ENCODE assay signal across 14 mouse cellular contexts in genomic region chr1:150804235-150805099, GRCm38 (mm10).
DNase-seq lines count a peak whose midpoint lies in the region; ATAC-seq and TF ChIP-seq lines count a peak whose summit lies in the region.
"Had no signal": no experiment of that assay in that cellular context is flagged by ENCODE, and none has a peak within 500 bp of the region (broad histone marks: within the 10 kb centered on the region; RNA-seq: fewer than 3 reads in every experiment).

No protein-coding gene starts in this region.

- 0 out of 2 replicates have a peak, but pooled peaks have one; percentile 10 for ATAC-seq in heart, embryonic 16.5 days (replicated peaks; ENCODE audit: extremely low read depth, insufficient read depth, low FRiP score)
- peak; percentile 92 for ATAC-seq in lung, embryonic 14.5 days (ENCODE audit: insufficient read depth)
- peak; percentile 74 for ATAC-seq in embryonic facial prominence, embryonic 14.5 days (ENCODE audit: low read depth)
- no peak for ATAC-seq in inflammation-experienced regulatory T-cells, adult 6 months

- H3K27ac ChIP-seq in heart, embryonic 16.5 days (ENCODE audit: low read length) = no peak overlapping the region
- peak overlapping the region; percentile 48 for H3K27ac ChIP-seq in lung, embryonic 14.5 days (ENCODE audit: low read depth)
- H3K27ac ChIP-seq in embryonic facial prominence, embryonic 14.5 days (replicated peaks; ENCODE audit: low read depth, low read length) = no peak overlapping the region
- H3K27ac ChIP-seq: hindbrain, embryonic 10.5 days; macrophage had no signal

- H3K36me3 ChIP-seq in heart, embryonic 16.5 days (ENCODE audit: control insufficient read depth, insufficient read depth) = peaks cover 15% of the 10 kb centered on the region
- H3K36me3 ChIP-seq in lung, embryonic 14.5 days (ENCODE audit: insufficient read depth) = no peaks in the 10 kb centered on the region
- 0 out of 2 replicates have a peak, but pooled peaks cover 13% of the 10 kb centered on the region for H3K36me3 ChIP-seq in embryonic facial prominence, embryonic 14.5 days (ENCODE audit: control insufficient read depth, insufficient read depth, low read length)
- H3K36me3 ChIP-seq: hindbrain, embryonic 10.5 days had no signal

- no peak for TF ChIP-seq CTCF in lung, embryonic 14.5 days (IDR thresholded peaks at IDR 0.05; ENCODE audit: low read depth)

- peaks cover 3% of the 10 kb centered on the region; the same call in 1 of the 2 replicates for H3K4me1 ChIP-seq in heart, embryonic 16.5 days (ENCODE audit: control insufficient read depth, insufficient read depth, low read length)
- no peaks in the 10 kb centered on the region for H3K4me1 ChIP-seq in lung, embryonic 14.5 days (ENCODE audit: insufficient read depth)
- no peaks in the 10 kb centered on the region for H3K4me1 ChIP-seq in embryonic facial prominence, embryonic 14.5 days (ENCODE audit: control insufficient read depth, insufficient read depth, low read length)
- H3K4me1 ChIP-seq: hindbrain, embryonic 10.5 days had no signal

- DNase-seq in heart, adult 11 months = no peak
- DNase-seq in lung, embryonic 14.5 days = peak; percentile 82
- DNase-seq in lung, postnatal 36 days = no peak
- peak; percentile 66 for DNase-seq in embryonic facial prominence, embryonic 14.5 days (ENCODE audit: low spot score)
- DNase-seq in retina, postnatal 1 day = peak; percentile 70
- DNase-seq in spleen, postnatal 14 days (ENCODE audit: low spot score in 2 of 2) = no peak
- DNase-seq: cerebellum, postnatal 14 days; gastrocnemius, postnatal 14 days; thymus, postnatal 4 days had no signal

- H3K27me3 ChIP-seq in heart, embryonic 16.5 days (ENCODE audit: control insufficient read depth, insufficient read depth, low read length) = no peaks in the 10 kb centered on the region
- no peaks in the 10 kb centered on the region for H3K27me3 ChIP-seq in lung, embryonic 14.5 days (ENCODE audit: insufficient read depth, low read length)
- H3K27me3 ChIP-seq in embryonic facial prominence, embryonic 14.5 days (replicated peaks; ENCODE audit: control insufficient read depth, insufficient read depth, low read length) = no peaks in the 10 kb centered on the region

- H3K9me3 ChIP-seq in heart, embryonic 16.5 days (replicated peaks; ENCODE audit: control insufficient read depth, low read length) = no peaks in the 10 kb centered on the region
- no peaks in the 10 kb centered on the region for H3K9me3 ChIP-seq in lung, embryonic 14.5 days (ENCODE audit: low read depth, low read length)
- H3K9me3 ChIP-seq in embryonic facial prominence, embryonic 14.5 days (ENCODE audit: control insufficient read depth, low read length) = no peaks in the 10 kb centered on the region
- H3K9me3 ChIP-seq: hindbrain, embryonic 10.5 days had no signal

- no peak overlapping the region for H3K4me2 ChIP-seq in heart, embryonic 16.5 days (ENCODE audit: low read depth, low read length)
- H3K4me2 ChIP-seq in lung, embryonic 14.5 days = no peak overlapping the region
- no peak overlapping the region for H3K4me2 ChIP-seq in embryonic facial prominence, embryonic 14.5 days (ENCODE audit: low read depth, low read length)
- H3K4me2 ChIP-seq: heart, embryonic 11.5 days had no signal

- WGBS in heart, embryonic 16.5 days = 53% methylated on average over 9 of the region's 9 CpGs
- WGBS in lung, embryonic 14.5 days = 18% methylated on average over 9 of the region's 9 CpGs
- 48% methylated on average over 9 of the region's 9 CpGs for whole genome bisulfite sequencing in embryonic facial prominence, embryonic 14.5 days

- H3K4me3 ChIP-seq in heart, embryonic 16.5 days (ENCODE audit: low read length) = no peak overlapping the region
- H3K4me3 ChIP-seq in lung, embryonic 14.5 days (ENCODE audit: low read depth, low read length) = no peak overlapping the region
- no peak overlapping the region for H3K4me3 ChIP-seq in embryonic facial prominence, embryonic 14.5 days (ENCODE audit: low read depth, low read length)
- H3K4me3 ChIP-seq: hindbrain, embryonic 10.5 days had no signal

- H3K9ac ChIP-seq in heart, embryonic 16.5 days (ENCODE audit: low read length) = no peak overlapping the region
- no peak overlapping the region for H3K9ac ChIP-seq in lung, embryonic 14.5 days
- H3K9ac ChIP-seq in embryonic facial prominence, embryonic 14.5 days (ENCODE audit: low read depth, low read length) = no peak overlapping the region

Comparison
In these comparisons a context has a peak if more than half of its experiments do, and no peak if none do; other contexts are left out.
1. DNase-seq: peak in lung, embryonic 14.5 days (single experiment), embryonic facial prominence, embryonic 14.5 days (single experiment) and retina, postnatal 1 day (single experiment); none in heart, adult 11 months (single experiment), lung, postnatal 36 days (single experiment) and spleen, postnatal 14 days (0 of 2).